Mouse (Mus musculus) forebrain, embryonic 15.5 days (tissue): Measurements from ENCODE around the gene Pilrb1. TPM values are rescaled to one million over a fixed set of nuclear protein-coding genes. Genes with fewer than 3 reads are reported as not detected.

Experiments used
- ATAC-seq: fragments of 200-750 bp; cut with Nextera tagmentation; replicated peaks from 2 replicates; pipeline ENCODE4 v1.8.0; 2017; ENCODE audit warnings: mild to moderate bottlenecking, moderate TSS enrichment, moderate library complexity
- H3K27ac ChIP-seq: fragments of 300-500 bp; sonication (generic); replicated peaks from 2 replicates; pipeline ENCODE4 v1.5.1; 2015; ENCODE audit warnings: mild to moderate bottlenecking, inconsistent platforms
- H3K27me3 ChIP-seq: fragments of 300-500 bp; sonication (generic); 2 replicates; pipeline ENCODE4 v1.6.1; 2015; ENCODE audit warnings: inconsistent platforms
- H3K36me3 ChIP-seq: fragments of 300-500 bp; sonication (generic); 2 replicates; pipeline ENCODE4 v1.6.1; 2015; ENCODE audit warnings: mild to moderate bottlenecking, inconsistent platforms
- H3K4me1 ChIP-seq: fragments of 300-500 bp; sonication (generic); 2 replicates; pipeline ENCODE4 v1.6.1; 2015; ENCODE audit warnings: inconsistent platforms
- H3K4me2 ChIP-seq: fragments of 300-500 bp; sonication (generic); replicated peaks from 2 replicates; pipeline ENCODE4 v1.6.1; 2015; ENCODE audit warnings: mild to moderate bottlenecking, inconsistent platforms
- H3K4me3 ChIP-seq: fragments of 300-500 bp; sonication (generic); 2 replicates; pipeline ENCODE4 v1.5.1; 2015; ENCODE audit warnings: mild to moderate bottlenecking, inconsistent platforms
- H3K9ac ChIP-seq: fragments of 300-500 bp; sonication (generic); replicated peaks from 2 replicates; pipeline ENCODE4 v1.6.1; 2015; ENCODE audit warnings: mild to moderate bottlenecking, inconsistent platforms
- H3K9me3 ChIP-seq: fragments of 300-500 bp; sonication (generic); 2 replicates; pipeline ENCODE4 v1.6.1; 2016; ENCODE audit warnings: inconsistent platforms
- WGBS: fragments of 180-500 bp; shearing (Covaris S2); methylation state at CpG from one replicate; pipeline ENCODE4 v1.1.7; 2015; ENCODE audit warnings: mixed read lengths; 5-methylcytosine and 5-hydroxymethylcytosine counted together
- polyA plus RNA-seq: library from polyadenylated mRNA; unstranded; fragments of >200 nt; fragmentation: Nextera tagmentation; extraction: Ambion mirVana; gene quantifications from 2 replicates; pipeline ENCODE4 v1.2.1, GENCODE M21; 2015

The Pilrb1 gene
- polyA plus RNA-seq, 1 experiment from 2014 or later: not detected

- Histone ChIP-seq H3K36me3 (no peaks in the 10 kb centered on the region), H3K4me2 (no peak overlapping the region), H3K4me3 (no peak overlapping the region), H3K9ac (no peak overlapping the region), H3K27ac (no peak overlapping the region), H3K9me3 (no peaks in the 10 kb centered on the region), H3K27me3 (no peaks in the 10 kb centered on the region), H3K4me1 (no peaks in the 10 kb centered on the region)
- WGBS: 82% methylated on average over 2 of the region's 2 CpGs
- ATAC-seq: no peak
Measured at GRCm38 (mm10) chr5:137825971-137826370, 31.9 kb downstream of the Pilrb1 start.

GRCm38 (mm10) chr5:137825030-137825429 is 32.9 kb downstream of the Pilrb1 start:
- H3K27ac ChIP-seq: no peak overlapping the region
- ATAC-seq: no peak

GRCm38 (mm10) chr5:137823455-137824045 is 34.4 kb downstream of the Pilrb1 start:
- Histone ChIP-seq H3K4me1 (no peaks in the 10 kb centered on the region), H3K4me3 (no peak overlapping the region), H3K36me3 (no peaks in the 10 kb centered on the region), H3K9ac (no peak overlapping the region), H3K27ac (no peak overlapping the region), H3K9me3 (no peaks in the 10 kb centered on the region), H3K4me2 (no peak overlapping the region), H3K27me3 (no peaks in the 10 kb centered on the region)
- 95% methylated on average over 6 of the region's 6 CpGs for WGBS
- ATAC-seq: no peak

More at GRCm38 (mm10) chr5:137825030-137825429, 32.9 kb downstream of the Pilrb1 start:
- Histone ChIP-seq H3K36me3 (no peaks in the 10 kb centered on the region), H3K9ac (no peak overlapping the region), H3K4me2 (no peak overlapping the region), H3K9me3 (no peaks in the 10 kb centered on the region), H3K4me3 (no peak overlapping the region), H3K4me1 (no peaks in the 10 kb centered on the region), H3K27me3 (no peaks in the 10 kb centered on the region)
- 89% methylated on average over 3 of the region's 3 CpGs for WGBS

- H3K9ac ChIP-seq: no peak overlapping the region
- no peak overlapping the region for H3K27ac ChIP-seq
- no peaks in the 10 kb centered on the region for H3K9me3 ChIP-seq
- H3K4me1 ChIP-seq: no peaks in the 10 kb centered on the region
- H3K4me3 ChIP-seq: no peak overlapping the region
- no peaks in the 10 kb centered on the region for H3K36me3 ChIP-seq
- H3K4me2 ChIP-seq: no peak overlapping the region
- WGBS: 84% methylated on average over 1 of the region's 1 CpGs
- ATAC-seq: no peak
- H3K27me3 ChIP-seq: no peaks in the 10 kb centered on the region
Measured at GRCm38 (mm10) chr5:137822602-137823001, 35.3 kb downstream of the Pilrb1 start.

GRCm38 (mm10) chr5:137822126-137822525 is 35.8 kb downstream of the Pilrb1 start:
- WGBS: 65% methylated on average over 4 of the region's 4 CpGs
- Histone ChIP-seq H3K27me3 (no peaks in the 10 kb centered on the region), H3K27ac (no peak overlapping the region), H3K9ac (no peak overlapping the region), H3K4me2 (no peak overlapping the region), H3K9me3 (no peaks in the 10 kb centered on the region), H3K4me1 (no peaks in the 10 kb centered on the region), H3K4me3 (no peak overlapping the region), H3K36me3 (no peaks in the 10 kb centered on the region)
- ATAC-seq: no peak

GRCm38 (mm10) chr5:137817466-137818222 is 40.3 kb downstream of the Pilrb1 start:
- no peaks in the 10 kb centered on the region for H3K9me3 ChIP-seq
- WGBS: 80% methylated on average over 4 of the region's 4 CpGs
- no peak overlapping the region for H3K4me2 ChIP-seq
- H3K4me1 ChIP-seq: no peaks in the 10 kb centered on the region
- no peaks in the 10 kb centered on the region for H3K36me3 ChIP-seq
- ATAC-seq: no peak
- H3K4me3 ChIP-seq: no peak overlapping the region
- H3K27me3 ChIP-seq: no peaks in the 10 kb centered on the region
- H3K9ac ChIP-seq: no peak overlapping the region
- H3K27ac ChIP-seq: no peak overlapping the region

GRCm38 (mm10) chr5:137808316-137808715 is 49.6 kb downstream of the Pilrb1 start:
- WGBS: 91% methylated on average over 5 of the region's 5 CpGs
- no peak for ATAC-seq

GRCm38 (mm10) chr5:137806158-137806557 is 51.7 kb downstream of the Pilrb1 start:
- H3K4me1 ChIP-seq: no peaks in the 10 kb centered on the region
- ATAC-seq: no peak
- no peaks in the 10 kb centered on the region for H3K27me3 ChIP-seq
- no peak overlapping the region for H3K9ac ChIP-seq
- H3K4me2 ChIP-seq: no peak overlapping the region
- H3K9me3 ChIP-seq: no peaks in the 10 kb centered on the region
- H3K27ac ChIP-seq: no peak overlapping the region
- no peak overlapping the region for H3K4me3 ChIP-seq
- no peaks in the 10 kb centered on the region for H3K36me3 ChIP-seq
- WGBS: 79% methylated on average over 1 of the region's 1 CpGs

More at GRCm38 (mm10) chr5:137808316-137808715, 49.6 kb downstream of the Pilrb1 start:
- Histone ChIP-seq H3K4me3 (no peak overlapping the region), H3K27me3 (no peaks in the 10 kb centered on the region), H3K9ac (no peak overlapping the region), H3K9me3 (no peaks in the 10 kb centered on the region), H3K4me2 (no peak overlapping the region), H3K36me3 (no peaks in the 10 kb centered on the region), H3K27ac (no peak overlapping the region), H3K4me1 (no peaks in the 10 kb centered on the region)

Other genes with a start within 250 kb of the Pilrb1 start
- gene Pcolce, start 244.3 kb downstream of the Pilrb1 start, polyA plus RNA-seq: 9.3 and 9.7 TPM in 2 replicates
- gene Fbxo24, start 229.1 kb downstream of the Pilrb1 start, polyA plus RNA-seq: 0.22 TPM in 1 of 2 replicates, not detected in the other
- gene Lrch4, start 229.0 kb downstream of the Pilrb1 start, polyA plus RNA-seq: 21.4 and 22.1 TPM in 2 replicates
- 6.9 and 7.8 TPM in 2 replicates for gene Gm20605, start 228.9 kb downstream of the Pilrb1 start, polyA plus RNA-seq
- gene Sap25, start 216.8 kb downstream of the Pilrb1 start, polyA plus RNA-seq: 4.5 and 8.5 TPM in 2 replicates
- 0.11 TPM in 1 of 2 replicates, not detected in the other for gene Irs3, start 212.4 kb downstream of the Pilrb1 start, polyA plus RNA-seq
- gene Agfg2, start 173.4 kb downstream of the Pilrb1 start, polyA plus RNA-seq: 21.2 and 22.7 TPM in 2 replicates
- gene Nyap1, start 116.5 kb downstream of the Pilrb1 start, polyA plus RNA-seq: 43.6 and 45.6 TPM in 2 replicates
- gene Tsc22d4, start 112.4 kb downstream of the Pilrb1 start, polyA plus RNA-seq: 75.6 and 76.1 TPM in 2 replicates
- 36.9 and 42.4 TPM in 2 replicates for gene Ppp1r35, start 79.3 kb downstream of the Pilrb1 start, polyA plus RNA-seq
- 12.3 and 12.6 TPM in 2 replicates for gene Mepce, start 70.5 kb downstream of the Pilrb1 start, polyA plus RNA-seq
- 10.4 and 11.3 TPM in 2 replicates for gene Zcwpw1, start 70.3 kb downstream of the Pilrb1 start, polyA plus RNA-seq
- 0.42 and 0.45 TPM in 2 replicates for gene Pilra, start 21.8 kb downstream of the Pilrb1 start, polyA plus RNA-seq
- gene Pilrb2, start 13.7 kb upstream of the Pilrb1 start, polyA plus RNA-seq: not detected in 2 replicates
- not detected in 2 replicates for gene Cyp3a13, start 63.5 kb upstream of the Pilrb1 start, polyA plus RNA-seq
- 0.11 TPM in 2 replicates for gene Gjc3, start 105.0 kb upstream of the Pilrb1 start, polyA plus RNA-seq
- not detected in 2 replicates for gene Azgp1, start 123.4 kb upstream of the Pilrb1 start, polyA plus RNA-seq
- gene Smok3a, start 163.2 kb upstream of the Pilrb1 start, polyA plus RNA-seq: not detected in 2 replicates
- gene Smok3b, start 163.3 kb upstream of the Pilrb1 start, polyA plus RNA-seq: not detected in 2 replicates
- gene Smok3c, start 195.1 kb upstream of the Pilrb1 start, polyA plus RNA-seq: not detected in 2 replicates
- gene Zkscan1, start 227.0 kb upstream of the Pilrb1 start, polyA plus RNA-seq: 27.8 and 28.0 TPM in 2 replicates